Mouse (Mus musculus) C2C12 (cell line): ENCODE measurements around the gene Baz1a.

Experiments used
- CEBPB ChIP-seq: IDR thresholded peaks from one replicate; pipeline ENCODE4 v1.6.1; 2011; ENCODE audit warnings: low read depth, mild to moderate bottlenecking, control low read depth, moderate library complexity
- CTCF ChIP-seq: IDR thresholded peaks from one replicate; pipeline ENCODE4 v1.5.1; 2011; ENCODE audit not compliant: control insufficient read depth, insufficient read depth, insufficient read length
- MAX ChIP-seq: IDR thresholded peaks from one replicate; pipeline ENCODE4 v1.6.1; 2011; ENCODE audit warnings: mild to moderate bottlenecking, control low read depth

GRCm38 (mm10) chr12:54999016-54999690 lies 15.0 kb downstream of the Baz1a start:
- TF ChIP-seq CTCF (no peak), CEBPB (no peak), MAX (no peak)
